Mouse (Mus musculus): ENCODE results near the gene Car15. TPM values are rescaled to one million over a fixed set of nuclear protein-coding genes. Genes with fewer than 3 reads are reported as not detected.

Car15 gene
- 0.54 and 0.59 TPM in 2 replicates for polyA plus RNA-seq (2015; fragmentation: Nextera tagmentation; extraction: Ambion mirVana)

- Histone ChIP-seq H3K4me2 (no peak within 1 kb of the TSS), H3K27ac (no peak within 1 kb of the TSS), H3K36me3 (peaks cover 24% of the 10 kb centered on the region), H3K4me1 (replicated peaks) (peaks cover 13% of the 10 kb centered on the region), H3K9me3 (replicated peaks) (no peaks in the 10 kb centered on the region), H3K27me3 (peaks cover 52% of the 10 kb centered on the region), H3K4me3 (replicated peaks) (no peak within 1 kb of the TSS), H3K9ac (no peak within 1 kb of the TSS)
- 71% methylated on average over 6 of the region's 6 CpGs for WGBS (ENCODE audit: insufficient replicate concordance)
- DNase-seq (no peak), ATAC-seq (ENCODE audit: low read depth) (no peak)
These were observed at the start of gene Car15 for GRCm38 (mm10) chr16:17838051-17838450. Car15 (minus strand) TSS chr16:17838364.

- no peaks in the 10 kb centered on the region for H3K27me3 ChIP-seq
- peaks cover 25% of the 10 kb centered on the region for H3K36me3 ChIP-seq
- 75% methylated on average over 6 of the region's 6 CpGs for WGBS (ENCODE audit: insufficient replicate concordance)
- no peaks in the 10 kb centered on the region for H3K9me3 ChIP-seq (replicated peaks)
- no peak overlapping the region for H3K4me2 ChIP-seq
- H3K27ac ChIP-seq = no peak overlapping the region
- peaks cover 41% of the 10 kb centered on the region for H3K4me1 ChIP-seq (replicated peaks)
- H3K9ac ChIP-seq = no peak overlapping the region
- ATAC-seq (ENCODE audit: low read depth) = no peak
- H3K4me3 ChIP-seq (replicated peaks) = no peak overlapping the region
- DNase-seq = no peak
These were observed 46.0 kb upstream of the Car15 start for GRCm38 (mm10) chr16:17884116-17884515.

GRCm38 (mm10) chr16:17882196-17882595 lies 44.0 kb upstream of the Car15 start:
- H3K4me3 ChIP-seq (replicated peaks) = no peak overlapping the region
- no peaks in the 10 kb centered on the region for H3K9me3 ChIP-seq (replicated peaks)
- H3K4me1 ChIP-seq (replicated peaks) = peaks cover 47% of the 10 kb centered on the region
- H3K4me2 ChIP-seq = no peak overlapping the region
- H3K27me3 ChIP-seq = no peaks in the 10 kb centered on the region
- peaks cover 39% of the 10 kb centered on the region for H3K36me3 ChIP-seq
- no peak overlapping the region for H3K27ac ChIP-seq
- ATAC-seq (ENCODE audit: low read depth) (no peak), DNase-seq (no peak)
- no peak overlapping the region for H3K9ac ChIP-seq

GRCm38 (mm10) chr16:17879571-17879970 lies 41.4 kb upstream of the Car15 start:
- Histone ChIP-seq H3K4me1 (replicated peaks) (peaks cover 43% of the 10 kb centered on the region), H3K4me2 (no peak overlapping the region)
- WGBS (ENCODE audit: insufficient replicate concordance) = 82% methylated on average over 4 of the region's 4 CpGs

GRCm38 (mm10) chr16:17876096-17876495 lies 37.9 kb upstream of the Car15 start:
- H3K9me3 ChIP-seq (replicated peaks) = no peaks in the 10 kb centered on the region
- ATAC-seq (ENCODE audit: low read depth) (no peak), DNase-seq (no peak)
- 83% methylated on average over 1 of the region's 1 CpGs for WGBS (ENCODE audit: insufficient replicate concordance)
- H3K36me3 ChIP-seq = peaks cover 37% of the 10 kb centered on the region
- H3K9ac ChIP-seq = no peak overlapping the region
- peaks cover 57% of the 10 kb centered on the region for H3K4me1 ChIP-seq (replicated peaks)
- H3K27ac ChIP-seq = no peak overlapping the region
- no peaks in the 10 kb centered on the region for H3K27me3 ChIP-seq
- no peak overlapping the region for H3K4me3 ChIP-seq (replicated peaks)
- no peak overlapping the region for H3K4me2 ChIP-seq

More at GRCm38 (mm10) chr16:17879571-17879970, 41.4 kb upstream of the Car15 start:
- DNase-seq (no peak), ATAC-seq (ENCODE audit: low read depth) (no peak)
- H3K27ac ChIP-seq = no peak overlapping the region
- H3K9me3 ChIP-seq (replicated peaks) = no peaks in the 10 kb centered on the region
- no peaks in the 10 kb centered on the region for H3K27me3 ChIP-seq
- peaks cover 39% of the 10 kb centered on the region for H3K36me3 ChIP-seq
- no peak overlapping the region for H3K4me3 ChIP-seq (replicated peaks)
- H3K9ac ChIP-seq = no peak overlapping the region

DNA sequence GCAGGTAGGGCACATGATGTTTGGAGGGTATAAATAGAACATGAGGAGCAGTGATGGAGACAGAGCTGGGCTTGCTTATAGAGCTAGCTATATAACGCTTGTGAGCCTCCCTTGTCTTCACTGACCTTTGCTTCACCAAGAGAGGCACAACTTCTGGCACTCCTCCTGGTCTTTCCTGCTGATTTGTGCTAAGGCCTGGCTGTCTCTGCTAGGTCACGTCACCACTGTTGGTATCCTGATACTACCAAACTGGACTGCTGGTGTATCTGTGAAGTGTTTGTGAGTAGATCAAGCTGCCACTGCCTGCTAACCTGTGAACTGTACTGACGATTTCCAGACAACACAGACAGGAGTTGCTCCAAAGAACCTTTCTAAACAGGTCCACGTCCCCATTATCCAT lies 37.0 kb upstream of the Car15 start:
- WGBS (ENCODE audit: insufficient replicate concordance) = 72% methylated on average over 4 of the region's 4 CpGs
- H3K4me1 ChIP-seq (replicated peaks) = peaks cover 58% of the 10 kb centered on the region
- ATAC-seq (ENCODE audit: low read depth) (no peak), DNase-seq (no peak)
- H3K27me3 ChIP-seq = no peaks in the 10 kb centered on the region
- H3K4me2 ChIP-seq = no peak overlapping the region
- H3K27ac ChIP-seq = no peak overlapping the region
- H3K9ac ChIP-seq = no peak overlapping the region
- peaks cover 41% of the 10 kb centered on the region for H3K36me3 ChIP-seq
- no peak overlapping the region for H3K4me3 ChIP-seq (replicated peaks)
- H3K9me3 ChIP-seq (replicated peaks) = no peaks in the 10 kb centered on the region

DNA sequence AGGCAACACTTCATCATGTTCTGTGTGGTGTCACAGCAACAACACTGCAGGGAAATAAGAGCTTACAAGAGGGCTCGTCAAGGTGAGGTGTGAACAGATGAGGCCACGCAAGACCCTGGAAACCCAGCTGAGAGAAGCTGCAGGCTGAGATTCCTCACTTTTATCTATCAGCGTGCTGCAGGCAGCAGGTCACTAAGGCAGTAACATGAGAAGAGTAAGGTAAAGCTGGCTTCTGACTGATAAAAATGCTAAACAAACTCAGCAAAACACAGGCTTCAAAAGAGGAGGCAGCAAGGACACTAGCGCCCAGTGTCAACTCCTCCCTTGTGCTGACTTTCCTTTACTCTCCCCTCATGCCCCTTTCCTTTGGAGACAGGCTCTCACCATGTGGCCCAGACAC lies 34.8 kb upstream of the Car15 start:
- H3K36me3 ChIP-seq = peaks cover 35% of the 10 kb centered on the region
- H3K4me2 ChIP-seq = peak overlapping the region; percentile 3; the same call in 1 of the 2 replicates
- no peak overlapping the region for H3K4me3 ChIP-seq (replicated peaks)
- peaks cover 71% of the 10 kb centered on the region for H3K4me1 ChIP-seq (replicated peaks)
- H3K27ac ChIP-seq = 0 out of 2 replicates have a peak overlapping the region, but pooled peaks have one; percentile 6
- ATAC-seq (ENCODE audit: low read depth) (peak; percentile 66), DNase-seq (peak; percentile 38)
- H3K9ac ChIP-seq = 0 out of 2 replicates have a peak overlapping the region, but pooled peaks have one; percentile 30
- WGBS (ENCODE audit: insufficient replicate concordance) = 14% methylated on average over 4 of the region's 4 CpGs
- no peaks in the 10 kb centered on the region for H3K9me3 ChIP-seq (replicated peaks)
- H3K27me3 ChIP-seq = no peaks in the 10 kb centered on the region

GRCm38 (mm10) chr16:17871248-17871647 lies 33.1 kb upstream of the Car15 start:
- Histone ChIP-seq H3K27me3 (no peaks in the 10 kb centered on the region), H3K9ac (peak overlapping the region; percentile 39; the same call in 1 of the 2 replicates), H3K9me3 (replicated peaks) (no peaks in the 10 kb centered on the region), H3K36me3 (peaks cover 26% of the 10 kb centered on the region), H3K27ac (peak overlapping the region; percentile 47), H3K4me3 (replicated peaks) (no peak overlapping the region), H3K4me2 (peak overlapping the region; percentile 9; the same call in 1 of the 2 replicates), H3K4me1 (replicated peaks) (peaks cover 68% of the 10 kb centered on the region)
- 27% methylated on average over 5 of the region's 5 CpGs for WGBS (ENCODE audit: insufficient replicate concordance)
- peak; percentile 28 for DNase-seq
- ATAC-seq (ENCODE audit: low read depth) = peak; percentile 81

- H3K4me3 ChIP-seq (replicated peaks) = no peak overlapping the region
- H3K9me3 ChIP-seq (replicated peaks) = no peaks in the 10 kb centered on the region
- H3K27ac ChIP-seq = no peak overlapping the region
- no peak for DNase-seq
- H3K4me2 ChIP-seq = no peak overlapping the region
- WGBS (ENCODE audit: insufficient replicate concordance) = 65% methylated on average over 6 of the region's 6 CpGs
- no peak for ATAC-seq (ENCODE audit: low read depth)
- peaks cover 31% of the 10 kb centered on the region for H3K4me1 ChIP-seq (replicated peaks)
- peaks cover 16% of the 10 kb centered on the region for H3K36me3 ChIP-seq
- H3K27me3 ChIP-seq = no peaks in the 10 kb centered on the region
- no peak overlapping the region for H3K9ac ChIP-seq
These were observed 27.6 kb upstream of the Car15 start for GRCm38 (mm10) chr16:17865770-17866169.

DNA sequence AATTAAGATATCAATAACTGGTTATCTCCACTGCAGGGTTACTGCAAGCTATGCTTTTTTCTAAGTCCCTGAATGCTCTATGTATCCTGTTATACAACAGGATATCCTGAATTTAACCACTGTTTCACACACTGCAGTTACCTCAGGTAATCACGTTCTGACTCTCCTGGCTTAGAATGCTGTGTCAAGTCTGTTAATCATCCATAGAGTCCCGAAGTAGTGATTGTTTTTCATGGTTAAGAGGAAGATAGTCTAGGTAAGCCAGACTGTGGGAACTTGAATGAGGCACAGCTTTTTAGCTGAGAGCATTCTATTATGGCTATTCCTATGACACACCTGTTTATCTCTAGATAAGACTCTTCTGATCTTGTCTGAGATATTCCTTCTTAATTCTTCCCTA lies 27.1 kb upstream of the Car15 start:
- DNase-seq = no peak
- no peak for ATAC-seq (ENCODE audit: low read depth)

DNA sequence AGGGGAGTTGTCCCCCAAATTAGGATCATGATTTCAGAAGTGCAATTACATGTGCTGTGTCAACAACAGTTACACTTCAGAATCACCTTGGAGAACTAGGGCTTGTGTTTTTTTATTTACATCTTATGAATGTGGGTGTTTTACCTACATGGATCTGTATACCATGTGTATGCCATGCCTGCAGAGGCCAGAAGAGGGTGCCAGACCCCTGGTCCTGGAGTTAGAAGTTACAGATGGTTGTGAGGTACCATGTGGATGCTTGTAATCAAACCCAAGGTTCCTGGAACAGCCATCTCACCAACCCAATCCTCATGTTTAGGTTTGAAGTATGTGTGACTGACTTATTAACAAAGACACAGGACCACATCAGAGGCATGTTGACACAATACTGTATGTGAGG lies 20.4 kb upstream of the Car15 start:
- peak; percentile 20 for DNase-seq

More for the DNA sequence above, 27.1 kb upstream of the Car15 start:
- WGBS (ENCODE audit: insufficient replicate concordance) = 54% methylated on average over 2 of the region's 2 CpGs
- Histone ChIP-seq H3K9ac (no peak overlapping the region), H3K36me3 (peaks cover 13% of the 10 kb centered on the region), H3K27ac (no peak overlapping the region), H3K4me1 (replicated peaks) (peaks cover 27% of the 10 kb centered on the region), H3K27me3 (no peaks in the 10 kb centered on the region), H3K9me3 (replicated peaks) (no peaks in the 10 kb centered on the region), H3K4me2 (no peak overlapping the region), H3K4me3 (replicated peaks) (no peak overlapping the region)

GRCm38 (mm10) chr16:17857157-17857556 lies 19.0 kb upstream of the Car15 start:
- ATAC-seq (ENCODE audit: low read depth) (no peak), DNase-seq (no peak)
- Histone ChIP-seq H3K9me3 (replicated peaks) (no peaks in the 10 kb centered on the region), H3K9ac (no peak overlapping the region), H3K27me3 (no peaks in the 10 kb centered on the region), H3K4me1 (replicated peaks) (no peaks in the 10 kb centered on the region), H3K4me3 (replicated peaks) (no peak overlapping the region), H3K27ac (no peak overlapping the region), H3K36me3 (peaks cover 72% of the 10 kb centered on the region), H3K4me2 (no peak overlapping the region)
- 89% methylated on average over 7 of the region's 7 CpGs for WGBS (ENCODE audit: insufficient replicate concordance)

More for the DNA sequence above, 20.4 kb upstream of the Car15 start:
- Histone ChIP-seq H3K27me3 (no peaks in the 10 kb centered on the region), H3K4me3 (replicated peaks) (no peak overlapping the region), H3K27ac (no peak overlapping the region), H3K9ac (no peak overlapping the region), H3K4me1 (replicated peaks) (no peaks in the 10 kb centered on the region), H3K9me3 (replicated peaks) (no peaks in the 10 kb centered on the region), H3K36me3 (peaks cover 62% of the 10 kb centered on the region), H3K4me2 (no peak overlapping the region)
- ATAC-seq (ENCODE audit: low read depth) = 0 out of 2 replicates have a peak, but pooled peaks have one; percentile 34
